Mouse (Mus musculus): ENCODE data around the gene Col8a1.

Col8a1 gene

GRCm38 (mm10) chr16:57754526-57755125 is at the start of gene Col8a1:
Gene Col8a1, minus strand, starts transcription at chr16:57754737.
- DNase-seq (ENCODE audit: low read depth, low spot score): no peak

- DNase-seq (ENCODE audit: low read depth, low spot score): no peak
Measured at GRCm38 (mm10) chr16:57801886-57802285, 47.3 kb upstream of the Col8a1 start.

DNA sequence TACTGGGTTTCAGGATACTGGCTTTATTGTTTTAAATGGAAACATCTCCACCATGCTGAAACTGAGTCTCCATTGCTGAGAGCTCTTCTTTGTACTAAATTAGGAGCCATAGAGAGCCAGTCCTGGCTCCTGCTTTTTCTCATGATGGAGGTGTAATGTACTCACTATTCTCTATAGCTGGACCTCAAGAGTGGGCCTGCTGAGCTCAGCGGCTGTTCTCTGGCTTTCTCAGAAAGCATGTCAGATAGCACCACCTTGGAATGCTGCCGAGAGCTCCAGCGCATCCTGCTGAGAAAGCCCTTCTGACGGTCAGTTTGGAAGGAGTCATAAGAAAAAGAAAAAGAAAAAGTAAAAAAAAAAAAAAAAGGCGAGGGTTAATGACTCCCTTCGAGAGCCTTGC is 41.8 kb upstream of the Col8a1 start:
- DNase-seq (ENCODE audit: low read depth, low spot score): no peak

DNA sequence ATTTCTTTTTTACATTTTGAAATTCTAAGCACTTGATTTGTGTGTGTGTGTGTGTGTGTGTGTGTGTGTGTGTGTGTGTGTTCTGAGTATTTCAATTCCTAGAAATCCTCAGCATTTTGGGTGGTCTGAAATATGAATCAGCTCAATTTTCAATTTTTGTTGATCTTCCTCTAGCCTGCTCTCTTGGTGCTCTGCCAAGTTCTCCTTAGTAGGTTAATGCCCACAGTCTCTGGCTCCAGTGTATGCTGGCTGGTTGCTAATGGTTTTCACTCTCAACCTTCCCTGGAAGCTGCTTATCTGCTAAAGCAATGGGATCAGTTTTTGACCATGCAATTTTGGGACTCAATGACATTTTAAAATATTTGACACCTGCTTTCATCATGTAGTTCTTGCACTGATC is 24.5 kb upstream of the Col8a1 start:
- no peak for DNase-seq (ENCODE audit: low read depth, low spot score)

- no peak for DNase-seq (ENCODE audit: low read depth, low spot score)
Measured at GRCm38 (mm10) chr16:57765615-57766014, 11.1 kb upstream of the Col8a1 start.

- DNase-seq (ENCODE audit: low read depth, low spot score): no peak
Measured at GRCm38 (mm10) chr16:57759862-57760261, 5.3 kb upstream of the Col8a1 start.

- DNase-seq (ENCODE audit: low read depth, low spot score): no peak
Measured at GRCm38 (mm10) chr16:57755708-57756107, 1.2 kb upstream of the Col8a1 start.

DNA sequence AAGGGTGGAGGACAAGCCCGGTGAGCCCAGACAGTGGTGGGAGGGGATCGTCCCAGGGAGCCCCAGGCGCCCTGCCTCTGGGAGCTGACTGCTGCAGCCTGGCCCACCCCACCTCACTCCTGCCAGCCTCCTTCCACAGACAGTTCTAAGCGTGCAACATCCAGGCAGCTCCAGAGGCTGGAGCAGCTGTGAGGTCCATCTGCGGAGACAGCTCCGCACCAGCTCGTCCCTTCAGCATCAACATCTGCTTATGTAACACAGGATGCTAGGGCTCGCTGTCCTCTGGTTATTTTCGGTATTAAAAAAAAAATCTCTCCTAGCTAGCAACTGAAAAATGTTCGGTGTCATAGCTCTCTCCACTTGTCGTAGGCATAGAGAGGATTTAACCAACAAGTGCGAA is 704 bp upstream of the Col8a1 start:
- no peak for DNase-seq (ENCODE audit: low read depth, low spot score)

DNA sequence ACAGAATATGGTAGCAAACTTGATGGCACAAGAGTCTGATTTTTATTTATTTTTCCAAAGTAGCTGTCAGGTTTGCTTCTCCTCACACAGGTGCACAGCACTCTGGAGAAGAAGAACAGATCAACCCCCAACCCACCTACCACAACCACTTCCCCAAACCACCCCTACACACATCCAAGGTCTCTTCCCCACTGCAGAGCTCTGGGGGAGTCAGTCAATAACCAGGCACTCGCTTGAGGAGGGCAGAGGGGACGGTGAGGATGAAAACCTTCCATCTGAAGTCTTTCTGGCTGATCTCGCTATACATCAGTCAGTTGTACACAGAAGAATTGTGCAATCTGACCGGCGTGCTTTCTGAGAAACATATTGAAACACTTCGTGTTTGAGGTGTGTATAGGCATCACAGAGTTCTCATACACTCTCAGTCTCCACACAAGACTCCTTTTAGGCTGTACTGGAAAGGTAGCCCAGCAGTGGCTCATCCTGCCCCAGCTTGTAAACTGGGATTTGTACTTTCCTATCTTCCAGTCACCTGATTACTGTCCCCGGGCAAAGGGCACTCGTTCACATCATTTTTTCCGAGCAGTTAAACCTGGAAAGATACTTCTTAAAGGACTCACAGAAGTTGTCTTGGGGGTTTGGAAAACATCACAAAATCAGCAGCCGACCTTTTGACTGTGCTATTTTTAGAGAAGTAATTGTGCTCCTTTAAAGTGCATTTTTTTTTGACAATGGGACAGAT is 827 bp downstream of the Col8a1 start:
- no peak for DNase-seq (ENCODE audit: low read depth, low spot score)

DNA sequence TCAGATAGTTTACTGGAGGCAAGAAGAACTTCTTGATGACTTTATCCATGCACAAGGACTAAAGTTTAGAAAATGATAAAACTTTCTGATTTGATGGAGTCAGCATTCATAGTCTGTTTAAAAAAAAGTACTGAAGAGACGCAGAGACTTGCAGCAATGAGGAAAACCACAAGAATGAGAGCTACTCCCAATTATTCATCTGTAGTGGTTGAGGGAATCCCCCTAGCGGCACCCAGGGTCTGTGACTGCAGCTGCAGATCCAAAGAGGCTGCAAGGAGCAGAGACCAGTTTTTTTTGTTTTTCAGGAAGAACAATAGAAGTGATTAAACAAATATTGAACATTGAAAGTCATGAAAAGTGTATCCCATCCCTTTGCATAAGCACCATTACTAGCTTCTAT is 4.0 kb downstream of the Col8a1 start:
- DNase-seq (ENCODE audit: low read depth, low spot score): no peak

DNA sequence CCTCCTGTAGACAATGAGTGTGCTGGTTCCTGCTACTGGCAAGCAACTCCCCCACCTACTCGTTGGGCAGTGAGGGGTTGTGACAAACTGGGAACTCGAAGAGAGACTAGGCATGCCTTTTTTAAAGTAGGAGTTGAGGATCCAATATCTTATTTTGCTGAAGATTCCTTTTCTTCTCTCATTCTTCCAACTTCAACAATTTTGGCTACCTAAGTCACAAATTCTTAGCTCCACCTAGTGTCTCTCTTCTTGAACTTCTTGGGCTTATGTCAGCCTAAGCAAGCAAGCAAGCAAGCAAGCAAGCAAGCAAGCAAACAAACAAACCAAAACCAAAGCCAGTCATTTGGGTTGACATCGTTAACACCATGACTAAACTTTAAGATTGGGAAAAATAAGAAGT is 6.4 kb downstream of the Col8a1 start:
- DNase-seq (ENCODE audit: low read depth, low spot score): no peak

DNA sequence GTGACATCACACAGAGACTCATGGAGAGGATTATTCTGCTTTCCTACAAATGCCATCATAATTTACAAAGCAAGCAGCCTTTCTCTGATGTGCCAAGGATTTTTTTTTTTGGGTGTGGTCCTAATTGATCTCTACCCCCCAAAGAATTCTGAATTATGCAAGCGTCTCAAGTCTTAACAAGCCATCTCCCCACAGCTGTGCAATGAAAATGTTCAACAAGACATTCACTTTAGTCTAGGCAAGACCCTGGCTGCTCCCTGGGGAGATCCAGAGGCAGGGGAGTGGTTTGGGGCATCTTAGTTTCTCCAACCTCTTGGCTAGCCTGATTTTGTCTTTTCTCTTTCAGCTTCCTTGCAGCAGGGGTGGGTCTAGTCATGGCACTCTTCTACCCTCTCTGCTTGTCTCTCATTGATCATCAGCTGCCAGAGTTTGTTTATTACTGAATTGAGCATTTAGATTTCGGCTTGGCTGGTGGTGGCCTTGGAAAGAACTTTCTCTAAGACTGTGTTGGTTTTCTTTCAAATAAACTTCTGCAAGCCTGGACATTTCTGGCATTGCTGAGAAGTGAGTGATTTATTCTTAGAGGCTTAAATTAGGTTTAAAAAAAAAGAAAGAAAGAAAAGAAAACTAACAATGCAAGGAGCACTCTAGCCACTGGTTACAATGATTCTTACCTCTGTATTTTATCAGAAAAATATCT is 7.0 kb downstream of the Col8a1 start:
- no peak for DNase-seq (ENCODE audit: low read depth, low spot score)

DNA sequence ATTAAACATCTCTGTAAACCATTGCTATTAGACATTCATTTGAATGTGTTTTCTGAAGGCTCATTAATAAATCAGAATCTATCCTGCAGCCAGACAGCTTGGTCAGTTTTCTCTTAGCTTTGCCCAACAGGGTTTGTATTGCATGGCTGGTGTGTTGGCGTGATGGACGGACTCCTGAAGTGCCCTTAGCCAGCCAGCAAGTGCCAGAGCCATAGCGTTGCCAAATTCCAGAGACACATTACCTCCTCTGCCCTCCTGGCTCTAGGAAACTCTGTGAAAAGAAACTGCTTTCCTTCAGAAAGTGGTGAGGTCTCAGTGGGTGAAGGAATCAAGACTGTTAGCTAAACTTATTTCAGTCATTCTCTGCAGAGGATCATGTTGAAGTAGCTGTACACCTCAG is 14.4 kb downstream of the Col8a1 start:
- no peak for DNase-seq (ENCODE audit: low read depth, low spot score)

DNA sequence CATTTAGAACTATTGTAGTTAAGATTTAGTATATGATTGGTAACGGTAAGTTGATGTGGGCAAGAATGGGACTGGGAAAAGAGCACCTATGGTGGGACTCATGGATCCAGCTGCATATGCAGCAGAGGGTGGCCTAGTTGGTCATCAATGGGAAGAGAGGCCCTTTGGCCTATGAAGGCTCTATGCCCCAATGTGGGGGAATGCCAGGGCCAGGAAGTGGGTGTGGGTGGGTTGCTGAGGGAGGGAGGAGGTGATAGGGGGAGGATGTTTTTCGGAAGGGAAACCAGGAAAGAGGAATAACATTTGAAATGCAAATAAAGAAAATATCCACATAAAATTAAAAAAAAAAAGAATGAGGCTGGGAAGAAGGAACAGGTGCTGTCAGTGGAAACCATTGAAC is 19.6 kb downstream of the Col8a1 start:
- DNase-seq (ENCODE audit: low read depth, low spot score): no peak

DNA sequence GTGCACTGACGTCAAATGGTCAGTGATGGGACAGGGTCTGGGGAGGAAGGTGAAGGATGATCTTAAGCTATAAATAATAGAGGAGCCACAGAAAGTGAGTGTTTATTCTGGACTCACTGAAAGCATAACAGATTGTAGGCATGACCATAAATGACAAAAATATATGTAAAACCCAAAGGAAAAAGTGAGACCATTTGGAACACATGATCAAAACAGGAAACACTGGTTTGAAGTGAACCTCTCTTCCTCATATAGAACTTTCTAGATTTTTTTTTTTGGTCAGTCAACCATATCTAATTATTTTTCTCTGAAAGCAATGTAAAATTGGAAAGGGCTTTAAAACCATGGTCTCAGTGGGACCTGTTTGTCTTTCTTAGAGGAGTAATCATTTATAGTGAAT is 21.0 kb downstream of the Col8a1 start:
- DNase-seq (ENCODE audit: low read depth, low spot score): no peak

DNA sequence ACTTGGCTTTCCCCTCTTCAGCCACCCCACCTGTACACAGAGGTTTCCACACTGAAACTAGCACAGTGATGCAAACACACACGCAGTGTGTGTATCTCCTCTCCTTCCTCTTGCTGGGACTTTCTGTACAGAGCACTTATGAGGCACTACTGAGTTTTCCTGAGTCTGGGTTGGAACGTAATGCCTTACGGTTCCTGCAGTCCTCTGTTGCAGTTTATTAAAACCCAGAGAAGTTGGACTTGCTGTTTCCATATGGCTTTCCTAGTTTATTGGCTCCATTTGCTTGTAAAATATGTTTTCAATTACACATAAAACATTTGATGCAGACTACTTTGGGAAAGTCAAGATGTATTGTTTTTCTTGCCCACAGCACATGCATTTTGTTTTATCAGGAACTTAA is 21.4 kb downstream of the Col8a1 start:
- DNase-seq (ENCODE audit: low read depth, low spot score): no peak

- DNase-seq (ENCODE audit: low read depth, low spot score): no peak
Measured at GRCm38 (mm10) chr16:57724978-57725377, 29.6 kb downstream of the Col8a1 start.

DNA sequence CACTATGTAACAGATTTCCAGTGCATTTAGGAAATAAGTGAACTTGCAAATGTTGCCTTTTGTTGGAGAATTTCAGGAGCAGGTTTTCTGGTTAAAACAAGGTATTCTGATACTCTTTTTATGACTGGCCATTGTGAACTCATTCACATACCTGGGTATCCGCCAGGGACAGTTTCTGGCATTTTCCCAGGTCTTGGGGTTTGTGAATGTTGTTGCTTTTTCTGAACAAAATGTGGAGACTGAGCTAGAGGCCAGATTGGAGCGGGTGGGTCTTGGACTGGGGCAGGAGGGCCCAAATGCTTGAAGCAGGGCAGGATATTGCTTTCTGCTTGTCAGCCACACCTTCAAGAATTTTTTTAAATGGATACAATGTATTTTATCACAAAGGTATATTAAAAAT is 35.6 kb downstream of the Col8a1 start:
- DNase-seq (ENCODE audit: low read depth, low spot score): no peak

DNA sequence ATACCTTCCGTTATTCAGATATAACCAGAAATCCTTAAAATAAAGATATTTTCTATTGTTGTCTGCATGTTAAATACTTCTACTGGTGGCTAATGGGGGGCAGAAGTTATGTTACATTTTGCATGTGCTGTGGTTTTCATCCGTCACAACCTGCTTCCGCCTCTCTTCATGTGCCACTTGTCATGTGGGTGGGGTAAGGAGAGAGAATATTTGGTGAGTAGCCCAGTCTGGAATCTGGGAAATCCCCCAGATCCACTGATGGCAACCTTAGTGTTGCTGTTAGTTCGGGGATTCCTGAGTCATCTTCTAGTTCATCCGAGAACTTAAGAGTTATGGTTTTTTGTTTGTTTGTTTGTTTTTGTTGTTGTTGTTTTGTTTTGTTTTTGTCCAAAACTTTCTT is 55.8 kb downstream of the Col8a1 start:
- DNase-seq (ENCODE audit: low read depth, low spot score): no peak

- DNase-seq (ENCODE audit: low read depth, low spot score): no peak
Measured at GRCm38 (mm10) chr16:57694694-57695093, 59.8 kb downstream of the Col8a1 start.

DNA sequence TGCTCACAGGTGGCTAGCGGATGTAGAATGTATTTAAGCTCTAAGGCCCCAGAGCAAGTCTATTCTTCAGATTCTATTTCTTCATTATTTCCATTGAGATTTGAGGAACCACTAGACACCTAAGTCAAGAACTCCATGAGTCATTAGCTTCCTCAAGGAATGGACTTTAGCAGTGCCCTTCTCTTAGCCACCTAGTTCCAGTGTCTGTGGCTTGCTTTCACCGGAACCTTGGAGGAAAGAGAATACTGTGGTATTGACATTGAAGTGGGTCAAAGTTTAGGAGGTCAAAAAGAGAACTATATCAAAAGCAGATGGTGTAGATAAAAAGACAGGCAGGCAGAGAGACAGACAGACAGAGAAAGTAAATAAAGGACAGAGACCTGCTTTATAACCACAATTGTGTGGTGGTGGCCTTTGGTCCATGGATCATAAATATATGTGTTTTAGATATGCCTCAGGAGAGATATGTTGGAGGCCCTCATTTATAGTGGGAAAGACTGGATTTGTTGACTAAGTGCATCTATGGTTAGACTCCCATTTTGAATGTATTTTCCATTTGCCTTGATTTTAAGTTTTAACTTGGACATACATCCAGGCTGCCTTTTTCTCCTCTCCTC is 60.5 kb downstream of the Col8a1 start:
- DNase-seq (ENCODE audit: low read depth, low spot score): no peak

GRCm38 (mm10) chr16:57685790-57686399 is 68.6 kb downstream of the Col8a1 start:
- no peak for DNase-seq (ENCODE audit: low read depth, low spot score)

All from retina, adult 2 months (tissue).